Mouse (Mus musculus) heart, embryonic 15.5 days (tissue): ENCODE measurements around the gene Mllt11. TPM values are rescaled to one million over a fixed set of nuclear protein-coding genes. Genes with fewer than 3 reads are reported as not detected.

Source experiments
- ATAC-seq: fragments of 200-750 bp; cut with Nextera tagmentation; replicated peaks from 2 replicates; pipeline ENCODE4 v1.8.0; 2017; ENCODE audit warnings: low read depth, moderate TSS enrichment; ENCODE audit not compliant: insufficient number of reproducible peaks, insufficient read depth, low FRiP score
- H3K27ac ChIP-seq: fragments of 300-500 bp; sonication (generic); 2 replicates; pipeline ENCODE4 v1.5.1; 2015; ENCODE audit warnings: mild to moderate bottlenecking, inconsistent platforms
- H3K27me3 ChIP-seq: fragments of 300-500 bp; sonication (generic); 2 replicates; pipeline ENCODE4 v1.6.1; 2015; ENCODE audit warnings: inconsistent platforms
- H3K36me3 ChIP-seq: fragments of 300-500 bp; sonication (generic); 2 replicates; pipeline ENCODE4 v1.6.1; 2015; ENCODE audit warnings: mild to moderate bottlenecking, inconsistent platforms
- H3K4me1 ChIP-seq: fragments of 300-500 bp; sonication (generic); replicated peaks from 2 replicates; pipeline ENCODE4 v1.6.1; 2015; ENCODE audit warnings: inconsistent platforms
- H3K4me2 ChIP-seq: fragments of 300-500 bp; sonication (generic); 2 replicates; pipeline ENCODE4 v1.6.1; 2015; ENCODE audit warnings: inconsistent platforms, mild to moderate bottlenecking, moderate library complexity
- H3K4me3 ChIP-seq: fragments of 300-500 bp; sonication (generic); 2 replicates; pipeline ENCODE4 v1.5.1; 2015; ENCODE audit warnings: mild to moderate bottlenecking, inconsistent platforms
- H3K9ac ChIP-seq: fragments of 300-500 bp; sonication (generic); 2 replicates; pipeline ENCODE4 v1.6.1; 2015; ENCODE audit warnings: mild to moderate bottlenecking, inconsistent platforms
- H3K9me3 ChIP-seq: fragments of 300-500 bp; sonication (generic); replicated peaks from 2 replicates; pipeline ENCODE4 v1.6.1; 2016; ENCODE audit warnings: inconsistent platforms
- WGBS: fragments of 180-500 bp; shearing (Covaris S2); methylation state at CpG from one replicate; pipeline ENCODE4 v1.1.7; 2015; ENCODE audit warnings: mixed read lengths; 5-methylcytosine and 5-hydroxymethylcytosine counted together
- polyA plus RNA-seq: library from polyadenylated mRNA; unstranded; fragments of >200 nt; fragmentation: Nextera tagmentation; extraction: Ambion mirVana; gene quantifications from 2 replicates; pipeline ENCODE4 v1.2.1, GENCODE M21; 2015

Mllt11 gene
- polyA plus RNA-seq, 1 experiment from 2014 or later = 10.6 TPM

- 71% methylated on average over 7 of the region's 7 CpGs for WGBS
- no peaks in the 10 kb centered on the region for H3K9me3 ChIP-seq
- peak within 1 kb of the TSS; percentile 43 for H3K4me2 ChIP-seq
Observed at GRCm38 (mm10) chr3:95241498-95241897, 9.5 kb upstream of the Mllt11 start, which contains the start of gene Gm128. TSS of gene Gm128 (minus strand) at chr3:95241598.

DNA sequence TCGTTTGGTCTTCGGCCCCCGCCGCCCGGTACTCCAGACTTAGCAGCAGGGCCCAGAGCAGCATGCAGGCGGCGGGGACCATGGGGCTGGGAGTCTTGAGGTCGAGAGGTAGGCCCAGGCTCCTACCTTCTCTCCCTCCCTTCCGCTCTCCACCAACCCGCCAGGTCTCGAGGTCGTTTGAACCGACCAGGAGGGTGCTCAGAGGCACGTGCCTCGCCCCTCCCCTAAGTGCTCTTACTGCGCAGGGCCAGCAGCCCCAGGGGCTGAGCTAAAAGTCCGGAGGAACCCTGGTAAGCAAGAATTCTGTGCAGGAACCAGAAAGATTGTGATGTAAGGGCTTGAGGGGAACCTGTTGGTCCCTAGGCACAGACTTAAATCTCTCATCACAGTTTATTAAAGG, 8.9 kb upstream of the Mllt11 start:
- H3K4me2 ChIP-seq = peak overlapping the region; percentile 43
- peaks cover 19% of the 10 kb centered on the region for H3K4me1 ChIP-seq
- WGBS = 29% methylated on average over 17 of the region's 17 CpGs
- H3K9me3 ChIP-seq = no peaks in the 10 kb centered on the region
- H3K4me3 ChIP-seq = peak overlapping the region; percentile 18; the same call in 1 of the 2 replicates
- H3K27ac ChIP-seq = no peak overlapping the region
- no peak for ATAC-seq
- H3K27me3 ChIP-seq = no peaks in the 10 kb centered on the region
- H3K36me3 ChIP-seq = peaks cover 6% of the 10 kb centered on the region; the same call in 1 of the 2 replicates
- H3K9ac ChIP-seq = peak overlapping the region; percentile 43

More at GRCm38 (mm10) chr3:95241498-95241897, 9.5 kb upstream of the Mllt11 start, which contains the start of gene Gm128:
- Histone ChIP-seq H3K9ac (peak within 1 kb of the TSS; percentile 43), H3K27me3 (no peaks in the 10 kb centered on the region), H3K4me3 (peak within 1 kb of the TSS; percentile 18; the same call in 1 of the 2 replicates), H3K27ac (no peak within 1 kb of the TSS), H3K4me1 (peaks cover 19% of the 10 kb centered on the region), H3K36me3 (peaks cover under 1% of the 10 kb centered on the region; the same call in 1 of the 2 replicates)
- ATAC-seq = no peak

DNA sequence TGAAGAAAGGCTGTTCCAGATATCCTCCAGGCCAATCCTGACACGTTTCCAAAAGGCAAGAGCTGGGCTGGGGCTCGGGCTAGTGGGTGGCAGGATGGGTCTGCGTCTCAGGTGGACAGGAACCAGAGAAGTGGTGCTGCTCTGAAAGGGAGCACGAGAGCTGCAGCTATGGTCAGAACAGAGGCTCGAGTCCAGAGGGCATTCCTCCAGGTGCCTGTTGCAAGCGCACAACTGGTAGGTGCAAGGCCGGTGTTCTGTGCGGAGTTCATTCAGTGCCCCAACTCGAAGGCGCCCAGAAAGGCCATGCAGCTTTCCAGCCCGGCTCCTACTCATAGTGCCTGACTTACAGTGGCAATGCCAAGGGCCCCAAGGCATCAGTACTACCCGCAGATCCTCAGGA, 8.0 kb upstream of the Mllt11 start:
- peaks cover 15% of the 10 kb centered on the region for H3K36me3 ChIP-seq
- H3K9me3 ChIP-seq = no peaks in the 10 kb centered on the region
- no peak overlapping the region for H3K4me3 ChIP-seq
- WGBS = 86% methylated on average over 12 of the region's 12 CpGs
- peaks cover 19% of the 10 kb centered on the region for H3K4me1 ChIP-seq
- no peak overlapping the region for H3K4me2 ChIP-seq
- no peaks in the 10 kb centered on the region for H3K27me3 ChIP-seq
- H3K9ac ChIP-seq = no peak overlapping the region
- H3K27ac ChIP-seq = no peak overlapping the region
- no peak for ATAC-seq

DNA sequence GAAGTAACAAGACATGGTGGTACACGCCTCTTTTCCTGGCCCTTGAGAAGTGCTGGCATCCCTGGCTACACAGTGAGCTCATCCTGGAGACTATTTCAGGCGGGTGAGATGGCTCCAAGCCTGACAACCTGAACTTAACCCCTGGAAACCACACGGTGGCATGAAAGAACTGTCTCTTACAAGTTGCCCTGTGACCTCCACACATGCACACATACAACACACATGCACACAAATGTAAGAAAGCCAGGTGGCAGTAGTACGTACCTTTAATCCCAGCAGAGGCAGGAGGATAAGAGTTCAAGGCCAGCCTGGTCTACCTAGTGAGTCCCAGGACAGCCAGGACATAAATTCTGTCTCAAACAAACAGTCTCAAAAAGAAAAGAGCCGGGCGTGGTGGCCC, 7.1 kb upstream of the Mllt11 start:
- Histone ChIP-seq H3K9me3 (no peaks in the 10 kb centered on the region), H3K9ac (no peak overlapping the region), H3K4me1 (peaks cover 19% of the 10 kb centered on the region), H3K27ac (no peak overlapping the region), H3K4me2 (no peak overlapping the region), H3K27me3 (no peaks in the 10 kb centered on the region), H3K4me3 (no peak overlapping the region), H3K36me3 (peaks cover 25% of the 10 kb centered on the region)
- WGBS = 77% methylated on average over 6 of the region's 6 CpGs
- no peak for ATAC-seq

DNA sequence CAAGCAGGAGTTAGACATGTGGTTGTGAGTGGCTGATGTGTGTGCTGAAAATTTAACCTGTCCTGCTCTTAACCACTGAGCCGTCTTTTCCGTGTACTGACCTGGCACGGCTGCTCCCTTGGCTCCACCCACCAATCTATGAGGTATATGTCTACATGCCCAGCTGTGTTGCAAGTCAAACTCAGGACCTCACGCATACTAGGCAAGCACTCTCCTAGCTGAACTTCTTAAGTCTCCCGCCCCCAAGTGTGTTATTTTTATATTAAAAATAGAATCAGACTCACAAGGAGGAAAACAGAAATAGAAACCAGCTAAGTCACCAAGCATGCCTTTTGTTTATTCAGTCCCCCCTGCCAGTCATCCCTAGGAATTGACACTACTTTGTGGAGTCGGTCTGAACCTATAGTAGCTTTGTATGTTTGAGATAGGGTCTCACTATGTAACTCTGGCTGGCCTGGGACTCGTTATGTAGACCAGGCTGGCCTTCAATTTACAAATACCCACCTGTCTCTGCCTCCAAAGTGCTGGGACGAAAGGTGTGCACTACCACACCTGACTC, 5.6 kb upstream of the Mllt11 start:
- Histone ChIP-seq H3K4me2 (no peak overlapping the region), H3K9ac (no peak overlapping the region), H3K27me3 (no peaks in the 10 kb centered on the region), H3K36me3 (peaks cover 39% of the 10 kb centered on the region), H3K4me3 (no peak overlapping the region), H3K9me3 (no peaks in the 10 kb centered on the region), H3K4me1 (peaks cover 22% of the 10 kb centered on the region), H3K27ac (peak overlapping the region; percentile 54; the same call in 1 of the 2 replicates)
- no peak for ATAC-seq
- 57% methylated on average over 8 of the region's 8 CpGs for WGBS

DNA sequence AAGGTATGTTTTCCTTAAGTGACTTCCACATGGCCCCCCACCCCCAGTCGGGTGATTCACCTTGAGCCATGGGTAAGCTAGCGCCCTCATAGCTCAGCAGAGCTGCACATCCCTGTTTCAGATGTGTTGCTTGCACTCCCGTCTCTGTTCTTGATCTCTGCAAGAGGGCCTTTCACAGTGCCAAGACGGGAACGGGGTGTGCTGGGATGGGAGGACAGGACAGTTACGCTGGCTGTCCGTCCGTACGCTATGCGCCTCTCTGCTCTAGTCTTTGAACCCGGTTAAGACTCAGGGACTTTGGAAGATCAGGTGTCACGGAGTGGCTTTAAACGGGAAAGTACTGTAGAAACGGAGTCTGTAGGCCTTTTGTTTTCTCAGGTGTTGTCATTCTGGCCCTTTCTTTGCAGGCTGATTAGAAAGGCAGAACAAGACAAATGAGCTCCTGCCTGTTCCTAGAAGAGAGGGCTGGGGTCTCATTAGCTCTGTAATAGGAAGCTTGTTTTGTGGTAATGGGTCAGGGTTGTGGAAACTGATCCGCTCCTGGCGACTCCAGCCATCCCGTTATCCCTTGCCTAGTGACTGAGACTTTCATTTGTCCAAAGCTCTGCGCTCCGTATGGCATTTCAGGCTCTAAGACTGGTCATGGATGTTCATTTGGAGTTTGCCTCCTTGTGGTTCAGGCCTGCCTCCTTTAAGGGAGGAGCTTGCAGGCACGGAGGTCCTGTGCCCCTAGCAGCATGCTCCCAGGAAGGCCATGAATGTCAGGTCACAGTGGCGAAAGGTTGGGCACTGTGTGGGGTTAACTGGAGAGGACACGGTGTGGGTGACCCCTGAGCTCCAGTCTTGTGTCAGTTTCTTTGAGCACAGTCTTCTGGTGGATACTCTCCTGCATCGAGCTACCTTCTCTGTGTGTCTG, 3.7 kb upstream of the Mllt11 start:
- Histone ChIP-seq H3K27ac (no peak overlapping the region), H3K4me2 (no peak overlapping the region), H3K27me3 (no peaks in the 10 kb centered on the region), H3K36me3 (peaks cover 50% of the 10 kb centered on the region), H3K4me1 (peaks cover 37% of the 10 kb centered on the region), H3K9me3 (no peaks in the 10 kb centered on the region), H3K9ac (no peak overlapping the region), H3K4me3 (no peak overlapping the region)
- ATAC-seq = no peak
- 83% methylated on average over 23 of the region's 23 CpGs for WGBS

GRCm38 (mm10) chr3:95233303-95233980, 1.5 kb upstream of the Mllt11 start:
- Histone ChIP-seq H3K4me1 (peaks cover 47% of the 10 kb centered on the region), H3K4me2 (no peak overlapping the region), H3K4me3 (no peak overlapping the region), H3K9me3 (no peaks in the 10 kb centered on the region), H3K27ac (peak overlapping the region; percentile 24; the same call in 1 of the 2 replicates), H3K9ac (no peak overlapping the region), H3K36me3 (peaks cover 50% of the 10 kb centered on the region), H3K27me3 (no peaks in the 10 kb centered on the region)
- no peak for ATAC-seq
- 85% methylated on average over 16 of the region's 16 CpGs for WGBS

GRCm38 (mm10) chr3:95232771-95233170, 800 bp upstream of the Mllt11 start:
- Histone ChIP-seq H3K36me3 (peaks cover 50% of the 10 kb centered on the region), H3K9ac (no peak overlapping the region), H3K4me2 (no peak overlapping the region), H3K4me1 (peaks cover 43% of the 10 kb centered on the region), H3K27me3 (no peaks in the 10 kb centered on the region), H3K9me3 (no peaks in the 10 kb centered on the region), H3K27ac (peak overlapping the region; percentile 24; the same call in 1 of the 2 replicates), H3K4me3 (no peak overlapping the region)
- 45% methylated on average over 7 of the region's 7 CpGs for WGBS
- ATAC-seq = no peak

DNA sequence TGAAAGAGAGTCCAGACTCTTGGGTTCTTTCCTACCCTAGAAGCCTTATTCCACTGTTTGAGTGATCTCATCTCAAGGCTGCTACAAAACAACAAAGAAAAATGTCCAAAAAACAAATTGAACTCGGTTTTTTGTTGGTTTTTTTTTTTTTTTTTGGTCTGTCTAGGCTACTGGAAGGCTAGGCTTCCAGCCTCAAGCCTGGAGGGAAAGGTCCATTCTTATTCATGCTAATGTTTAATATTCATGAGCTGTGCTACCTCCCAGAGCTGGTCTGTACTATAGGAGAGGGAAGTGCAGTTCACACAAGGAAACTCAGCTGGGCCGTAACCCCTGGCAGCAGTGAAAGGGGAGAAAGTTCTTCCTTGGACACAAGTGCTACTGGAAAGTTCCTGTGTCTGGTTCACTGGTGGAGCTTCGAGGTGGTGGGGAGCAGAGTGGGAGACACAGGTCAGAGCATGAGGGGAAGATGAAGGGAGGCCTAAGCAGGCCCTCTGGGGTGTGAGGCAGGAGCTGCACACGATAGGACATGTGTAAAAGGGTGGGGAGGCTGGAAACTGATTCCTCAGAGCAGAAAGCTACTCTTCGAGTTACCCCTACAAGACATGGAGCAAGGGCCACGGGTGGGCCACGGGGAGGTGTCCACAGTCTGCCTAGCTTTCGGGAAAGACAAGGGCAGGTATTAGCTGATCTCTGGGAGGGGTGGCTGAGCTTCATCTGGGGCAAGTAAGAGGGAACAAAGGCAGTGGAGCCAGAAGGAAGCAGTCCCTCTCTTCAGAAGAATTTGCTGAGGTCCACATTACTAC, 1.3 kb downstream of the Mllt11 start:
- peak overlapping the region; percentile 92 for H3K27ac ChIP-seq
- no peaks in the 10 kb centered on the region for H3K9me3 ChIP-seq
- H3K36me3 ChIP-seq = peaks cover 42% of the 10 kb centered on the region
- 47% methylated on average over 8 of the region's 8 CpGs for WGBS
- peak overlapping the region; percentile 70 for H3K4me2 ChIP-seq
- peak overlapping the region; percentile 93 for H3K4me3 ChIP-seq
- no peaks in the 10 kb centered on the region for H3K27me3 ChIP-seq
- peaks cover 45% of the 10 kb centered on the region for H3K4me1 ChIP-seq
- no peak for ATAC-seq
- peak overlapping the region; percentile 98 for H3K9ac ChIP-seq

DNA sequence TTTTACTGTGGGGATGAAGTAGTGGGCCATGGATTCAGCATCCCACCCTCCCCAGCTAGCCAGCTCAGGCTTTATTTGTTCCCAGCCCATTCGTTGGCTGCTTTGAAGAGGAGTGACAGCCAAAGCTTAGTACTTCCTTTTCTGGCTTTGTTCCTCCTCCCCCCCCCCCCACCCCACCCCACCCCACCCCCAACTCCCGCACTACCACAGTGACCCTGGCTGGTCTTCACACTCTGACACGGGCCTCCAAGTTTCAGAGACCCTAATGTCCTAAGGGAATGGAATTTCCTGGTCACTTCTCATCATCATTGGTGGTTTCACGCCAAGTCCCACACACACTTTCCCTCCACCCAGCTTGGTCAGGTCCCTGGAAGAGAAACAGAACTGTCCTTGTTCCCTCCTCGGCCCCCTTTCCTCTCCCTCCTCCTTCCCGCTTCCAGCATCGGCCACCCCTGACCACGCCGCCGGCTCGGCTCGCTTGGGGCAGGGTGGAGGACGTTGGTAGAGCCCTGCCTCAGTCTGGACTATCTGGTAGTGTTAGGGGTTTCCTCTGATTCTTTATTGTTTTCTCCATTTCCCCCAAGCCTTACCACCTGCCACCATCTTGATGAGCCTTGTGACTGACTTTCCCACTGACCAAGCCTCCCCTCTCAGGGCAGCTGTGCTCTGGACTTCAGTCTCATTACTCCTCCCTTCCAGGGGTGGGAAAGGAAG, 2.0 kb downstream of the Mllt11 start:
- H3K36me3 ChIP-seq = peaks cover 35% of the 10 kb centered on the region
- H3K4me1 ChIP-seq = peaks cover 45% of the 10 kb centered on the region
- H3K27ac ChIP-seq = peak overlapping the region; percentile 92
- H3K9me3 ChIP-seq = no peaks in the 10 kb centered on the region
- H3K4me2 ChIP-seq = peak overlapping the region; percentile 70
- H3K4me3 ChIP-seq = peak overlapping the region; percentile 93
- peak overlapping the region; percentile 98 for H3K9ac ChIP-seq
- ATAC-seq = peak; percentile 17; the same call in 1 of the 2 replicates
- 13% methylated on average over 13 of the region's 13 CpGs for WGBS
- H3K27me3 ChIP-seq = no peaks in the 10 kb centered on the region
